Mouse (Mus musculus): ENCODE measurements around the gene Gsdma2. TPM values are rescaled to one million over a fixed set of nuclear protein-coding genes. Genes with fewer than 3 reads are reported as not detected.

The Gsdma2 gene
- total and polyA plus RNA-seq, 3 experiments, result not detected

DNA sequence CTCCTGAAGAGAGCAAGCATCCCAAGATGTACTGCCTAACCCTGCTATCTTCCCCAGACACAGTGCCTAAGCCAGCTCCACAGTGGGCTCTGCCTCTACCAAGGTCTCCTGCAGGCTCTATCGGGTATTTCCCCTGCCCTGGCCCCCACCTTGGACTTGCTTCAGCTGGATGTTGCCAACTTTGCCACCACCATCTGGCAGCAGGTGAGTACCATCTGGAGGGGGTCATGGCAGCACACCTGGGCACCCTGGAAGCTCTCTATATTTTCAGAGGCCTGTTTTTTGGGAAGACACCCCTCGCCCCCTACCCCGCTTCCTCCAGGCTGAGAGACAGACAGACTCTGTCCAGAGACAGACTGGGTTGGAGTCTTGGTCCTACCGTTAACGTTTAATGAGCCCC, 55.8 kb downstream of the Gsdma2 start:
- no peaks in the 10 kb centered on the region for H3K36me3 ChIP-seq (ENCODE audit: control insufficient read depth in 1 of 2, insufficient read depth in 2 of 2, low read length in 2 of 2)
- no peaks in the 10 kb centered on the region for H3K9me3 ChIP-seq (replicated peaks; ENCODE audit: insufficient read depth, low read length)
- TF ChIP-seq MAX (IDR thresholded peaks at IDR 0.05; ENCODE audit: low read length) (no peak), GATA1 (IDR thresholded peaks at IDR 0.05; ENCODE audit: low read depth, low read length) (no peak), SIN3A (IDR thresholded peaks at IDR 0.05; ENCODE audit: low read length) (no peak), ELF1 (IDR thresholded peaks at IDR 0.05; ENCODE audit: low read depth, low read length) (no peak), HCFC1 (IDR thresholded peaks at IDR 0.05; ENCODE audit: low read depth, low read length) (no peak), ZKSCAN1 (IDR thresholded peaks at IDR 0.05; ENCODE audit: low read depth, low read length) (no peak), CTCF (IDR thresholded peaks at IDR 0.05 in 2 of 3, conservative IDR thresholded peaks at IDR 0.05 in 1 of 3; ENCODE audit: control insufficient read depth in 1 of 3, insufficient read depth in 1 of 3, low read depth in 2 of 3, low read length in 3 of 3, poor library complexity in 1 of 3, severe bottlenecking in 1 of 3) (no peak), MYB (IDR thresholded peaks at IDR 0.05; ENCODE audit: low read depth, low read length) (no peak), POLR2AphosphoS5 (IDR thresholded peaks at IDR 0.05; ENCODE audit: borderline replicate concordance, low read depth, low read length) (no peak), ETS1 (IDR thresholded peaks at IDR 0.05; ENCODE audit: low read depth, low read length) (no peak), MAFK (IDR thresholded peaks at IDR 0.05; ENCODE audit: borderline replicate concordance, low read depth, low read length) (no peak)
- no peaks in the 10 kb centered on the region for H3K79me2 ChIP-seq (ENCODE audit: control insufficient read depth, insufficient read depth, low read length, poor library complexity)
- H3K4me1 ChIP-seq (ENCODE audit: control insufficient read depth in 1 of 2, insufficient read depth in 2 of 2, low read length in 2 of 2), result no peaks in the 10 kb centered on the region
- H3K9ac ChIP-seq (ENCODE audit: control insufficient read depth, low read depth, low read length, poor library complexity, severe bottlenecking), result no peak overlapping the region
- no peaks in the 10 kb centered on the region for H3K27me3 ChIP-seq (ENCODE audit: control insufficient read depth in 1 of 2, insufficient read depth in 2 of 2, low read length in 2 of 2)
- DNase-seq (ENCODE audit: low read depth, low spot score), result no peak
- no peak overlapping the region for H3K4me3 ChIP-seq (ENCODE audit: control insufficient read depth in 1 of 2, insufficient read depth in 1 of 2, low read depth in 2 of 2, low read length in 2 of 2)
- H3K27ac ChIP-seq (ENCODE audit: control insufficient read depth, low read depth, low read length), result no peak overlapping the region

DNA sequence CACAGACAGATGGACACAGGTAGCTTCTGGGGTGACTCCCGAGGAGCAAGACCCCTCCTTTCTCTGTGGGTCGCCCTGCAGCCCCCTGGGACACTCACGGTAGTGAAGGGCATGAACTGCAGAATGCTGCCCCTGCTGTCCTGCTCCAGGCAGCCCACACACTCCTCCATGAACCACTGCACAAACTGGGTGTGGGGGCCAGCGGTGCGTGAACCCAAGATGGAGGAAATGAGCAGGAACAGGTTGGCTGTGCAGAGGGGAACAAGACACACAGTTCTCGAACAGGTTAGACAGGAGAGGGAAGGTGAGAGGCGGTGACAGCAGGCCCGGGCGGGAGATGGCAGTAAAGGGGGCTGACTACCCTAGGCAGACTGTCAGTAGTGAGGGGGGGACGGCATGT, 58.5 kb downstream of the Gsdma2 start:
- Histone ChIP-seq H3K4me3 (ENCODE audit: control insufficient read depth in 1 of 2, insufficient read depth in 1 of 2, low read depth in 2 of 2, low read length in 2 of 2) (no peak overlapping the region), H3K36me3 (ENCODE audit: control insufficient read depth in 1 of 2, insufficient read depth in 2 of 2, low read length in 2 of 2) (no peaks in the 10 kb centered on the region; a peak in 1 of 4 replicates), H3K9ac (ENCODE audit: control insufficient read depth, low read depth, low read length, poor library complexity, severe bottlenecking) (no peak overlapping the region), H3K79me2 (ENCODE audit: control insufficient read depth, insufficient read depth, low read length, poor library complexity) (no peaks in the 10 kb centered on the region), H3K27me3 (ENCODE audit: control insufficient read depth in 1 of 2, insufficient read depth in 2 of 2, low read length in 2 of 2) (no peaks in the 10 kb centered on the region), H3K27ac (ENCODE audit: control insufficient read depth, low read depth, low read length) (no peak overlapping the region), H3K4me1 (ENCODE audit: control insufficient read depth in 1 of 2, insufficient read depth in 2 of 2, low read length in 2 of 2) (no peaks in the 10 kb centered on the region), H3K9me3 (replicated peaks; ENCODE audit: insufficient read depth, low read length) (no peaks in the 10 kb centered on the region)
- no peak for DNase-seq (ENCODE audit: low read depth, low spot score)
- TF ChIP-seq ELF1 (IDR thresholded peaks at IDR 0.05; ENCODE audit: low read depth, low read length) (no peak), POLR2AphosphoS5 (IDR thresholded peaks at IDR 0.05; ENCODE audit: borderline replicate concordance, low read depth, low read length) (no peak), MXI1 (IDR thresholded peaks at IDR 0.05; ENCODE audit: low read depth, low read length) (no peak)

Other genes with a start within 250 kb of the Gsdma2 start
- gene Pgap3, start 246.3 kb upstream of the Gsdma2 start, total RNA-seq (2012; rRNA removed), result 5.9 and 7.4 TPM in 2 replicates
- gene Pgap3, start 246.3 kb upstream of the Gsdma2 start, polyA plus RNA-seq (2012; ENCODE audit: insufficient read depth in 1 of 2, insufficient read length in 2 of 2, low read depth in 1 of 2, low replicate concordance in 2 of 2, missing spikeins in 1 of 2), result 1 to 10 TPM in 1 of 2 experiments, not detected in 1; 8.4 TPM
- not detected in 2 replicates for gene Erbb2, start 234.3 kb upstream of the Gsdma2 start, total RNA-seq (2012; rRNA removed)
- not detected for gene Erbb2, start 234.3 kb upstream of the Gsdma2 start, polyA plus RNA-seq (2012; ENCODE audit: insufficient read depth in 1 of 2, insufficient read length in 2 of 2, low read depth in 1 of 2, low replicate concordance in 2 of 2, missing spikeins in 1 of 2)
- 74.0 and 93.2 TPM in 2 replicates for gene Mien1, start 207.8 kb upstream of the Gsdma2 start, total RNA-seq (2012; rRNA removed)
- 10 to 100 TPM in 1 of 2 experiments, not detected in 1; 71.6 TPM for gene Mien1, start 207.8 kb upstream of the Gsdma2 start, polyA plus RNA-seq (2012; ENCODE audit: insufficient read depth in 1 of 2, insufficient read length in 2 of 2, low read depth in 1 of 2, low replicate concordance in 2 of 2, missing spikeins in 1 of 2)
- gene Grb7, start 200.4 kb upstream of the Gsdma2 start, total RNA-seq (2012; rRNA removed), result not detected in 2 replicates
- under 1 TPM in 1 of 2 experiments, not detected in 1; 0.21 TPM for gene Grb7, start 200.4 kb upstream of the Gsdma2 start, polyA plus RNA-seq (2012; ENCODE audit: insufficient read depth in 1 of 2, insufficient read length in 2 of 2, low read depth in 1 of 2, low replicate concordance in 2 of 2, missing spikeins in 1 of 2)
- gene Ikzf3, start 100.7 kb upstream of the Gsdma2 start, total RNA-seq (2012; rRNA removed), result 0.12 TPM in 1 of 2 replicates, not detected in the other
- not detected for gene Ikzf3, start 100.7 kb upstream of the Gsdma2 start, polyA plus RNA-seq (2012; ENCODE audit: insufficient read depth in 1 of 2, insufficient read length in 2 of 2, low read depth in 1 of 2, low replicate concordance in 2 of 2, missing spikeins in 1 of 2)
- 0.12 and 0.42 TPM in 2 replicates for gene Zpbp2, start 95.7 kb upstream of the Gsdma2 start, total RNA-seq (2012; rRNA removed)
- gene Zpbp2, start 95.7 kb upstream of the Gsdma2 start, polyA plus RNA-seq (2012; ENCODE audit: insufficient read depth in 1 of 2, insufficient read length in 2 of 2, low read depth in 1 of 2, low replicate concordance in 2 of 2, missing spikeins in 1 of 2), result under 1 TPM in 1 of 2 experiments, not detected in 1; 0.58 TPM
- 60.3 and 93.7 TPM in 2 replicates for gene Ormdl3, start 59.4 kb upstream of the Gsdma2 start, total RNA-seq (2012; rRNA removed)
- 10 to 100 TPM in 1 of 2 experiments, not detected in 1; 52.7 TPM for gene Ormdl3, start 59.4 kb upstream of the Gsdma2 start, polyA plus RNA-seq (2012; ENCODE audit: insufficient read depth in 1 of 2, insufficient read length in 2 of 2, low read depth in 1 of 2, low replicate concordance in 2 of 2, missing spikeins in 1 of 2)
- gene Lrrc3c, start 48.5 kb upstream of the Gsdma2 start, total RNA-seq (2012; rRNA removed), result not detected in 2 replicates
- gene Lrrc3c, start 48.5 kb upstream of the Gsdma2 start, polyA plus RNA-seq (2012; ENCODE audit: insufficient read depth in 1 of 2, insufficient read length in 2 of 2, low read depth in 1 of 2, low replicate concordance in 2 of 2, missing spikeins in 1 of 2), result not detected
- 2.1 and 3.4 TPM in 2 replicates for gene Gm12355, start 21.1 kb upstream of the Gsdma2 start, total RNA-seq (2012; rRNA removed)
- under 1 TPM in 1 of 2 experiments, not detected in 1; 0.58 TPM for gene Gm12355, start 21.1 kb upstream of the Gsdma2 start, polyA plus RNA-seq (2012; ENCODE audit: insufficient read depth in 1 of 2, insufficient read length in 2 of 2, low read depth in 1 of 2, low replicate concordance in 2 of 2, missing spikeins in 1 of 2)
- gene Gsdma3, start 20.4 kb upstream of the Gsdma2 start, total RNA-seq (2012; rRNA removed), result not detected in 2 replicates
- gene Gsdma3, start 20.4 kb upstream of the Gsdma2 start, polyA plus RNA-seq (2012; ENCODE audit: insufficient read depth in 1 of 2, insufficient read length in 2 of 2, low read depth in 1 of 2, low replicate concordance in 2 of 2, missing spikeins in 1 of 2), result not detected
- gene Gsdma, start 17.6 kb downstream of the Gsdma2 start, total RNA-seq (2012; rRNA removed), result 0.23 and 0.62 TPM in 2 replicates
- 1 to 10 TPM in 1 of 2 experiments, not detected in 1; 1.2 TPM for gene Gsdma, start 17.6 kb downstream of the Gsdma2 start, polyA plus RNA-seq (2012; ENCODE audit: insufficient read depth in 1 of 2, insufficient read length in 2 of 2, low read depth in 1 of 2, low replicate concordance in 2 of 2, missing spikeins in 1 of 2)
- 350 and 385 TPM in 2 replicates for gene Psmd3, start 35.8 kb downstream of the Gsdma2 start, total RNA-seq (2012; rRNA removed)
- 100 to 1,000 TPM; 214 to 417 TPM for gene Psmd3, start 35.8 kb downstream of the Gsdma2 start, polyA plus RNA-seq (2012; ENCODE audit: insufficient read depth in 1 of 2, insufficient read length in 2 of 2, low read depth in 1 of 2, low replicate concordance in 2 of 2, missing spikeins in 1 of 2)
- gene Csf3, start 54.5 kb downstream of the Gsdma2 start, total RNA-seq (2012; rRNA removed), result not detected in 2 replicates
- gene Csf3, start 54.5 kb downstream of the Gsdma2 start, polyA plus RNA-seq (2012; ENCODE audit: insufficient read depth in 1 of 2, insufficient read length in 2 of 2, low read depth in 1 of 2, low replicate concordance in 2 of 2, missing spikeins in 1 of 2), result under 1 TPM in 1 of 2 experiments, not detected in 1; 0.18 TPM
- 37.5 and 41.4 TPM in 2 replicates for gene Med24, start 82.7 kb downstream of the Gsdma2 start, total RNA-seq (2012; rRNA removed)
- 10 to 100 TPM in 1 of 2 experiments, not detected in 1; 89.8 TPM for gene Med24, start 82.7 kb downstream of the Gsdma2 start, polyA plus RNA-seq (2012; ENCODE audit: insufficient read depth in 1 of 2, insufficient read length in 2 of 2, low read depth in 1 of 2, low replicate concordance in 2 of 2, missing spikeins in 1 of 2)
- gene Thra, start 93.9 kb downstream of the Gsdma2 start, total RNA-seq (2012; rRNA removed), result 22.0 and 29.6 TPM in 2 replicates
- gene Thra, start 93.9 kb downstream of the Gsdma2 start, polyA plus RNA-seq (2012; ENCODE audit: insufficient read depth in 1 of 2, insufficient read length in 2 of 2, low read depth in 1 of 2, low replicate concordance in 2 of 2, missing spikeins in 1 of 2), result 10 to 100 TPM in 1 of 2 experiments, not detected in 1; 50.9 TPM
- 1.9 and 2.0 TPM in 2 replicates for gene Nr1d1, start 128.6 kb downstream of the Gsdma2 start, total RNA-seq (2012; rRNA removed)
- 1 to 10 TPM in 1 of 2 experiments, not detected in 1; 5.6 TPM for gene Nr1d1, start 128.6 kb downstream of the Gsdma2 start, polyA plus RNA-seq (2012; ENCODE audit: insufficient read depth in 1 of 2, insufficient read length in 2 of 2, low read depth in 1 of 2, low replicate concordance in 2 of 2, missing spikeins in 1 of 2)
- 35.0 and 37.1 TPM in 2 replicates for gene Msl1, start 148.8 kb downstream of the Gsdma2 start, total RNA-seq (2012; rRNA removed)
- gene Msl1, start 148.8 kb downstream of the Gsdma2 start, polyA plus RNA-seq (2012; ENCODE audit: insufficient read depth in 1 of 2, insufficient read length in 2 of 2, low read depth in 1 of 2, low replicate concordance in 2 of 2, missing spikeins in 1 of 2), result 10 to 100 TPM in 1 of 2 experiments, not detected in 1; 49.4 TPM
- gene Casc3, start 158.1 kb downstream of the Gsdma2 start, total RNA-seq (2012; rRNA removed), result 18.2 and 20.9 TPM in 2 replicates
- 10 to 100 TPM; 58.6 to 61.0 TPM for gene Casc3, start 158.1 kb downstream of the Gsdma2 start, polyA plus RNA-seq (2012; ENCODE audit: insufficient read depth in 1 of 2, insufficient read length in 2 of 2, low read depth in 1 of 2, low replicate concordance in 2 of 2, missing spikeins in 1 of 2)
- 0.46 and 0.58 TPM in 2 replicates for gene Rapgefl1, start 190.0 kb downstream of the Gsdma2 start, total RNA-seq (2012; rRNA removed)
- 1 to 10 TPM in 1 of 2 experiments, not detected in 1; 1.4 TPM for gene Rapgefl1, start 190.0 kb downstream of the Gsdma2 start, polyA plus RNA-seq (2012; ENCODE audit: insufficient read depth in 1 of 2, insufficient read length in 2 of 2, low read depth in 1 of 2, low replicate concordance in 2 of 2, missing spikeins in 1 of 2)
- 2.9 and 3.2 TPM in 2 replicates for gene Wipf2, start 216.9 kb downstream of the Gsdma2 start, total RNA-seq (2012; rRNA removed)
- 1 to 10 TPM in 1 of 2 experiments, not detected in 1; 7.1 TPM for gene Wipf2, start 216.9 kb downstream of the Gsdma2 start, polyA plus RNA-seq (2012; ENCODE audit: insufficient read depth in 1 of 2, insufficient read length in 2 of 2, low read depth in 1 of 2, low replicate concordance in 2 of 2, missing spikeins in 1 of 2)